Mouse (Mus musculus): ENCODE measurements at regions not wholly inside any gene's neighbourhood (a gene's known extent, or its start where the extent isn't known, plus 50 kb on each side); places are given as distances from the start of the nearest gene placed in this dataset.

GRCm38 (mm10) chr11:112234492-112235116 lies 547.4 kb upstream of the Sox9 start:
- H3K4me1 ChIP-seq (replicated peaks): no peaks in the 10 kb centered on the region
- H3K36me3 ChIP-seq: no peaks in the 10 kb centered on the region
- no peak overlapping the region for H3K9ac ChIP-seq
- H3K4me2 ChIP-seq: no peak overlapping the region
- no peak overlapping the region for H3K27ac ChIP-seq (ENCODE audit: poor library complexity, severe bottlenecking)
- WGBS: 71% methylated on average over 7 of the region's 7 CpGs
- H3K4me3 ChIP-seq: no peak overlapping the region
- H3K9me3 ChIP-seq (replicated peaks): no peaks in the 10 kb centered on the region
- H3K27me3 ChIP-seq (replicated peaks): no peaks in the 10 kb centered on the region
- no peak for ATAC-seq (ENCODE audit: insufficient number of reproducible peaks, low FRiP score)

GRCm38 (mm10) chr11:112238960-112239884 lies 542.8 kb upstream of the Sox9 start:
- Histone ChIP-seq H3K9ac (no peak overlapping the region), H3K9me3 (replicated peaks) (no peaks in the 10 kb centered on the region), H3K4me2 (no peak overlapping the region), H3K4me1 (replicated peaks) (no peaks in the 10 kb centered on the region), H3K4me3 (no peak overlapping the region), H3K27ac (ENCODE audit: poor library complexity, severe bottlenecking) (no peak overlapping the region), H3K27me3 (replicated peaks) (no peaks in the 10 kb centered on the region), H3K36me3 (no peaks in the 10 kb centered on the region)
- ATAC-seq (ENCODE audit: insufficient number of reproducible peaks, low FRiP score): no peak
- WGBS: 71% methylated on average over 19 of the region's 19 CpGs

- Histone ChIP-seq H3K36me3 (no peaks in the 10 kb centered on the region), H3K4me3 (no peak overlapping the region), H3K9ac (no peak overlapping the region), H3K4me2 (no peak overlapping the region), H3K4me1 (replicated peaks) (no peaks in the 10 kb centered on the region), H3K27ac (ENCODE audit: poor library complexity, severe bottlenecking) (no peak overlapping the region), H3K27me3 (replicated peaks) (no peaks in the 10 kb centered on the region), H3K9me3 (replicated peaks) (no peaks in the 10 kb centered on the region)
- ATAC-seq (ENCODE audit: insufficient number of reproducible peaks, low FRiP score): no peak
- WGBS: 84% methylated on average over 1 of the region's 1 CpGs
Observed at GRCm38 (mm10) chr11:112252548-112252947, 529.5 kb upstream of the Sox9 start.

DNA sequence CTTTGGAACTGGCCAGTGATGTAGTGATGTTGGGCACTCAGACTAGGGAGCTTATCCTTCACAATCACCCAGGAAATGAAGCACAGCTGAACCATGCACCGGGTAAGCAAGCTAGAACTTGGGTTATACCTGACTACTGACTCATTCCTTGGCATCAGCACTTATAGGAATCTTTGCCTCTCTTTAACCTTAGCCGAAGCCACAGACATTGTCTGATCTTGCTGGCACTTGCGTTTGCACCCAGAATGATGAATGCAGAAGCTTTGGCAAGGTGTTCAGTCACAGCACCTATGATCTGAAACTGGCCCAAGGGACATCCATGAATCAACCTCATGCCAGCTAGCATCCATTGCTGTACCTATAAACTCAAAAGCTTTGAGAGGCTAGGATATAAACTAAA lies 529.0 kb upstream of the Sox9 start:
- no peaks in the 10 kb centered on the region for H3K9me3 ChIP-seq (replicated peaks)
- no peak overlapping the region for H3K27ac ChIP-seq (ENCODE audit: poor library complexity, severe bottlenecking)
- ATAC-seq (ENCODE audit: insufficient number of reproducible peaks, low FRiP score): no peak
- no peak overlapping the region for H3K4me2 ChIP-seq
- no peak overlapping the region for H3K9ac ChIP-seq
- no peaks in the 10 kb centered on the region for H3K27me3 ChIP-seq (replicated peaks)
- H3K4me3 ChIP-seq: no peak overlapping the region
- 84% methylated on average over 3 of the region's 3 CpGs for WGBS
- no peaks in the 10 kb centered on the region for H3K4me1 ChIP-seq (replicated peaks)
- no peaks in the 10 kb centered on the region for H3K36me3 ChIP-seq

DNA sequence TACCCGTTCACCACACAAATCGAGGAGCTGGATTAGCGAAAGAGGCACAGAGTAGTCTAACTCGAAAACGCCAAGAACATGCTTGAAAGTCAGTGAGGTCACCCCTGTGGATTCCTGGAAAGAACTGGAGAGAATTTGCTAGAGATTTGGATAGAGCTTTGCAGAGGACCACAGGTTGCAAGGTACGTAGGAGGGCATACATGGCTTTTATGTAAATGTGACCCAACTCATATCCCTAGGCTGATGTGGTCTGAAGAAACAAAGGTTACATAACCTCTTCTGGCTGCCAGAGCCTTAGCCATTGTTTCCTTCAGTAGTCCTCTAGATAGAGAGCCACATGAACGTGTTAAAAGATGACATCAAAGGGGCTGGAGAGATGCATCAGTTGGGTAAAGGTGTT lies 525.7 kb upstream of the Sox9 start:
- no peak overlapping the region for H3K9ac ChIP-seq
- no peaks in the 10 kb centered on the region for H3K36me3 ChIP-seq
- H3K27me3 ChIP-seq (replicated peaks): no peaks in the 10 kb centered on the region
- ATAC-seq (ENCODE audit: insufficient number of reproducible peaks, low FRiP score): no peak
- no peak overlapping the region for H3K4me3 ChIP-seq
- H3K27ac ChIP-seq (ENCODE audit: poor library complexity, severe bottlenecking): no peak overlapping the region
- no peaks in the 10 kb centered on the region for H3K9me3 ChIP-seq (replicated peaks)
- H3K4me2 ChIP-seq: no peak overlapping the region
- WGBS: 84% methylated on average over 7 of the region's 7 CpGs
- H3K4me1 ChIP-seq (replicated peaks): peaks cover 1% of the 10 kb centered on the region; the same call in 1 of the 2 replicates

- no peak for ATAC-seq (ENCODE audit: insufficient number of reproducible peaks, low FRiP score)
- no peaks in the 10 kb centered on the region for H3K27me3 ChIP-seq (replicated peaks)
- no peaks in the 10 kb centered on the region for H3K36me3 ChIP-seq
- no peak overlapping the region for H3K4me3 ChIP-seq
- no peak overlapping the region for H3K27ac ChIP-seq (ENCODE audit: poor library complexity, severe bottlenecking)
- no peaks in the 10 kb centered on the region for H3K9me3 ChIP-seq (replicated peaks)
- H3K4me1 ChIP-seq (replicated peaks): peaks cover 5% of the 10 kb centered on the region; the same call in 1 of the 2 replicates
- 70% methylated on average over 4 of the region's 4 CpGs for WGBS
- H3K4me2 ChIP-seq: no peak overlapping the region
- no peak overlapping the region for H3K9ac ChIP-seq
Observed at GRCm38 (mm10) chr11:112264077-112264476, 517.9 kb upstream of the Sox9 start.

DNA sequence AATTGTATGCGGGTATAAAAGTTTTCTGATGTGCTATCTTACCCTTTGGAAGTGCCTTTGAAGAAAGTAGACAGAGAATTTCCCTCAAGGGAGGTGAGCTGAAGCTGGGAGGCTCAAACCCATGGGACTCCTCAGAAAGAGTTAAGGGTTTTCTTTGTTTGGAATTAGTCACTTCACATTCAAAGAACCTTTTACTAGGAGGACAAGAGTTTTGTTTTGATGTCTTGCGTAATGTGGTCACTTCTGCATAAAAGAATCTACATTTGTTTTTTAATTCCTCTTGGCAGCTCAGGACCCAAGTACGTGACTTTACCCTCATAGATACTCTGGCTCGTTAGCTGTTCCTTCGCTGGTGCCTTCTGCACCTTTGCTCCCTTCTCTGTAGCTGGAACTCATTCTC lies 511.1 kb upstream of the Sox9 start:
- Histone ChIP-seq H3K27ac (ENCODE audit: poor library complexity, severe bottlenecking) (no peak overlapping the region), H3K36me3 (no peaks in the 10 kb centered on the region), H3K4me3 (no peak overlapping the region), H3K9me3 (replicated peaks) (no peaks in the 10 kb centered on the region; the same call in 1 of the 2 replicates), H3K4me1 (replicated peaks) (no peaks in the 10 kb centered on the region), H3K9ac (no peak overlapping the region), H3K4me2 (no peak overlapping the region), H3K27me3 (replicated peaks) (no peaks in the 10 kb centered on the region)
- WGBS: 90% methylated on average over 5 of the region's 5 CpGs
- ATAC-seq (ENCODE audit: insufficient number of reproducible peaks, low FRiP score): no peak

DNA sequence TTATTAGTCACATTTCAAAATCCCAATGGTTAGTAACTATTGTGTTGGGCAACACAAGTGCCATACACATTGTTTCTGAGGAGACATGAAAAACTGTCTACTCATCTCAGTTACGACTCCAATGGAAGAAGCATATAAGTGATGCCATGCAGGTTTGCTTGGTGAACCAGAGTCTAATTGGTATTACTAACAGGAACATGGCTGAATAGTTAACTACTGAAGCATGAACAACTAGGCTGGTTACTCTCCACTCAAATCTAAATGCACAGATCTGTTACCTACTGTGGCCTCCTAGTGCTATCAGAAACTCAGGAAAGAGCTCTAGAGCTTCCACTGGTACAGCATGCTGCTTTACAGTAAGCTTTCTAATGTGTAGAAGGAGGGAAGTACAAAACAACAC lies 503.5 kb upstream of the Sox9 start:
- no peak overlapping the region for H3K4me2 ChIP-seq
- H3K27me3 ChIP-seq (replicated peaks): no peaks in the 10 kb centered on the region
- WGBS: 73% methylated on average over 1 of the region's 1 CpGs
- H3K9ac ChIP-seq: no peak overlapping the region
- H3K4me3 ChIP-seq: no peak overlapping the region
- H3K9me3 ChIP-seq (replicated peaks): no peaks in the 10 kb centered on the region; the same call in 1 of the 2 replicates
- H3K36me3 ChIP-seq: no peaks in the 10 kb centered on the region
- no peaks in the 10 kb centered on the region for H3K4me1 ChIP-seq (replicated peaks)
- no peak overlapping the region for H3K27ac ChIP-seq (ENCODE audit: poor library complexity, severe bottlenecking)
- ATAC-seq (ENCODE audit: insufficient number of reproducible peaks, low FRiP score): no peak

DNA sequence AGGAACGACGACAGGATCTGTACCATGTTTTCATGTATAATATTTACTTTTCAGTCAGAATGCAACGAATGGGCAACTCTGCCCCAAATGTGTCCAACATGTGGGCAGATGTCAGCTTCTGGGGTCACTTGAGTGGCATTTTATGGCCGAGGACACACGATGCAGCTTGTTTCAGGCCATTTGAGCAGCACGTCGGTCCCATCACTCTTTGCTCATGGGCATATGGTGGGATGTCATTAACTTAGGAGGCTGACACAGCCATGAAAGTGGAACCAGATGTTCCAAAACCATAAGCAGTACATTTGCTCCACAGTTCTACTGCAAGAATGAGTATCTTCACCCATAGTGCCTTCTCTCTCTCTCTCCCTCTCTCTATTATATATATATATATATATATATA lies 499.1 kb upstream of the Sox9 start:
- no peaks in the 10 kb centered on the region for H3K27me3 ChIP-seq (replicated peaks)
- WGBS: 76% methylated on average over 7 of the region's 7 CpGs

DNA sequence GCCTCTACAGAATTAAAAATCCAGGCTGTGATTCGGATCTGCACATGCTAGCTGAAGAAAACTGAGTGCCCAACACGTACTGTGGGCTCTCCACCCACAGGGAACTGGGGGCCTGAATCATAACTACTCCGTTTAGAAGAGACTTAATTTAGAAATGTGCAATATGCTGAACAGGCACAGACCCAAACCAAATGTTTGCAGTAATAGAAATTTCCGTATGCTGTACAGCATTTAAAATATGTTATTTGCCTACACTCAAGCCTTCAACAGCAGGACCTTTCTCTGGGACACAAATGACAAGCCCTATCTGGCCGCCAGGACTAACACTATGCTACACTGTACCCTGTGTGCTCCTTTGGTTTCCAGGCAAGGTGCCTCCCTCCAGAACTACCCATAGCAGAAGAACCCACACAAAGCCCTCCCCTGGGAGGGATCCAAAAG lies 483.1 kb upstream of the Sox9 start:
- Histone ChIP-seq H3K9ac (no peak overlapping the region), H3K9me3 (replicated peaks) (no peaks in the 10 kb centered on the region), H3K27me3 (replicated peaks) (no peaks in the 10 kb centered on the region), H3K4me3 (no peak overlapping the region), H3K27ac (ENCODE audit: poor library complexity, severe bottlenecking) (no peak overlapping the region), H3K4me2 (no peak overlapping the region), H3K4me1 (replicated peaks) (no peaks in the 10 kb centered on the region), H3K36me3 (no peaks in the 10 kb centered on the region)
- WGBS: 73% methylated on average over 5 of the region's 5 CpGs
- no peak for ATAC-seq (ENCODE audit: insufficient number of reproducible peaks, low FRiP score)

More for the DNA sequence above, 499.1 kb upstream of the Sox9 start:
- no peaks in the 10 kb centered on the region for H3K36me3 ChIP-seq
- H3K27ac ChIP-seq (ENCODE audit: poor library complexity, severe bottlenecking): no peak overlapping the region
- no peak for ATAC-seq (ENCODE audit: insufficient number of reproducible peaks, low FRiP score)
- no peaks in the 10 kb centered on the region for H3K4me1 ChIP-seq (replicated peaks)
- H3K9me3 ChIP-seq (replicated peaks): no peaks in the 10 kb centered on the region
- no peak overlapping the region for H3K9ac ChIP-seq
- no peak overlapping the region for H3K4me2 ChIP-seq
- H3K4me3 ChIP-seq: no peak overlapping the region

DNA sequence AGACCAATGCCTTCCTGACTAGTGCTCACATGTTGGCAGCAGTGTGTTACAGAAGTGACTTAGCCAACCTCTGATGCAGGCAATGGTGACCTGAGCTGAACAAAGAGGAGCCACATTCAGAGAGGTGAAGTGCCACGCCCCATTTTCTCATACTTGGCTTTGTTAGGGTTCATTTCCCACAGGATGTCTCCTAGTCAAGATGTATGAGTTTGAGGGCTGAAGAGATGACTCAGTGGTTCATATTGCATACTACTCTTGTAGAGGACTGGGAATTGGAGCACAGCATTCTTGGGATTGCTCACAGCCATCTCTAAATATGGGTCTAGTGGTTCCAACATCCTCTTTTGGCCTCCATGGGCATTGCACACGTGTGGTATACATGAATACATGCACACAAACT lies 478.9 kb upstream of the Sox9 start:
- Histone ChIP-seq H3K27ac (ENCODE audit: poor library complexity, severe bottlenecking) (no peak overlapping the region), H3K9ac (no peak overlapping the region), H3K4me3 (no peak overlapping the region), H3K9me3 (replicated peaks) (no peaks in the 10 kb centered on the region), H3K4me1 (replicated peaks) (no peaks in the 10 kb centered on the region), H3K27me3 (replicated peaks) (no peaks in the 10 kb centered on the region), H3K36me3 (no peaks in the 10 kb centered on the region), H3K4me2 (no peak overlapping the region)
- no peak for ATAC-seq (ENCODE audit: insufficient number of reproducible peaks, low FRiP score)
- 65% methylated on average over 2 of the region's 2 CpGs for WGBS

Data from heart, embryonic 12.5 days (tissue).